Mouse (Mus musculus): ENCODE measurements around the gene Nav2.

The Nav2 gene

DNA sequence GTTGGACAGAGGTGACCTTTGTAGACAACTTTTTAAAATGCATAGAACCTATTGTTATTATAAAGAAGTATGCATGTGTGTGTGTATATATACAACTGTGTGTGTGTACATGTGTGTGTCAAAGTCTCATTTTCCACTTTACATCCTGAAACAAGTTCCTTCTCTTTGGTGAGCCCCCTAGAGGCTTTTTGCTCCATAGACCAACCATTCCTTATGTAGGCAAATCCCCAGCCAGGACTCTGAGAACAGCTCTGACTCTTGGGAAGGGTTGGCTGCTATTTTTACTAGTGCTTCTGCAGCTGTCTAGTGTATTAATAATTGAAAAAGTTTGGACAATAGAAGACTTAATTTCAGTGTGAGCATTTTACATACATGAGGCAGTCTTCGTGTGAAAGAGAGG is 464.7 kb downstream of the Nav2 start:
- no peak for DNase-seq

DNA sequence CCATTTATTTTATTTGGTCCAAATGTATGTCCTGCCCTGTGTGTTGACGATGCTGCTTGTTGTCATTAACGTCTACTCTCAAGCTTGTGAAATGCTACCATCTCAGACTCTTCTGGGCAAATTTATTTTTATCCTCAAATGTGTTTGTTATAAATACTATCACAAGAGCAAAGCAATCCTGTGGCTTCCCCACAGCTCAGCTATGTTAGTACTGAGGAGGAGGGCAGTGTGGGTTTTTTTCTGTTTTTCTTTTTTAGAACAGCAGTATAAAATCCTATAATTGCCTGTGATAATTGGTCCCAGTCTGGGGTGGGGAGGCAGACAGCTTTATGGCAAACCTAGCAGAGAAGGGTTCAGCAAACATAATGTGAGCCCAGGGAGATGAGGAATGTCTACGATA is 465.1 kb downstream of the Nav2 start:
- no peak for DNase-seq

DNA sequence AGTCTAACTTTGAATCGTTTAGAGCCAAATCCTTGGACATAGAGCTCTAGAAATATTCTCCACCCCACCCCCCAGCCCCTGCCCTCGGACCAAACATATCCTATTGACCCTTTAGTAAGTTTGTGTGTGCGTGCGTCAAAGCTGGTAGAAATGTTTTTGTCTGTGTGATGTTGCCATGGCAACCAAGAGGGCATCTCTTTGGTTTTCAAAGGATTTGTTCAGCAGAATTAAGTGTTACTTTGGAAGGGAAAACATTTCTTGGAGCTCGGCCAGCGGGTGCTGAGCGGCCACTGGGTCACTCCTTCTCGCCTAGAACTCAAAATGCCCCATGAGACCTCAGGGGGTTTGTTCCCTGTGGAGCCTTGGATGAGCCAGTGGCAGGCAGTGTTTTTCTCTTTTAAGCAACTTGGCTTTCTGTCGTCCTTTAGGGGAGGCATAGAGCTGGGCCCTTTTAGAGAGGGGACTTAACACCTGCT is 467.0 kb downstream of the Nav2 start:
- no peak for DNase-seq

DNA sequence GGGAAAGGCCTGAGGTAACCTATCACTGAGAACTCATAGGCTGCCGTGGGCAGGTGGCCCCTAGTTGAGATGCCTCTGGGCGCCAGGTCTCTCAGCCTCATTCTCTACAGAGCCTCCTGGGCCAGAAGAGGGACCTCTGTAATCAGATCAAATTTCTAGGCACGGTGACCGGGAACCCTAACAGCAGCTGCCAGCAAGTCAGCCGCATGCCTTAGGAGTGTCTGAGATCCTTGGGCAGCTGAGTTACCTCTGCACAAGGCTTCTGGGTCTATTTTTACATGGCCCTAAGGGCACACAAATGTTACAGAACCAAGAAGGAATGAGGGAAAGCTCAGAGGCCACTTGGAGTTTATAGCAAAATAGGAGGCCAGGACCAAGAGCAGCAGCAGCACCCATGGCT is 470.1 kb downstream of the Nav2 start:
- DNase-seq, result no peak

DNA sequence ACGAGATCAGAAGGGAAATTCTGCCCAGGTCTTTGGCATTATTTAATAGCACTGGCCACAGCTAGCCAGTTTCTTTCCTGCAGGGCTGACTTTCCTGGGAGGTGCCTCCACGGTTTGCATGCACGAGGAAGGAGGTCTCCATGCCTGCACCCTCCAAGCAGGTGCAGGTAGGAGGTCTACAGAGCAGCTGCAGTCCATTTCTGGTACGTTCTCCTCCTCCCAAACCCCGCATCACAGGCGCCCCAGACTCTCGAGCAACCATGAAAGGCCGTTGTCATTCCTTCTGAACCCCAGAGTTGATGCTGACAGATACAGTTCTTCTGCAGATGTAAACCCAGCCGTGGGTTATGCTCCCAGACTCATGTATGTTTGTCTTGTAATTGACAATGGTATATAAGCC is 472.4 kb downstream of the Nav2 start:
- DNase-seq, result no peak

DNA sequence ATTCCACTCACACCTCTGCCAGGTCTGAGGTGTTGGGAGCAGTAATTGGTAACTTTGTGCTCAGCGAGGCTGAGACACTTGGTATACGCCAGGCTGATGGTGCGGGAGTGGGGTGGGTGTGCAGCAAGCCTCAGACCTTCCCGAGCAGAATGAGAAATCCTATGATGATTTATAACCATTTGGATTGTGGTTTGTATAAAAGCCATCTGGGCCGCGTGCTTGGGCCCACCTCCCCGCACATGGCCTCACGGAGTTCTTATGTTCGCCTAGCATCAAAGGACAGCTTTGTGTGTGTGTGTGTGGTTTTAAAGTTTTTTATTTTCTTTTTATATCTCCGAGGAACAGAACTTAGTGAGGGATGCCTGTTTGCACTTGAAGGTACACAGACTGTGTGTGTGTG is 474.4 kb downstream of the Nav2 start:
- DNase-seq, result no peak

DNA sequence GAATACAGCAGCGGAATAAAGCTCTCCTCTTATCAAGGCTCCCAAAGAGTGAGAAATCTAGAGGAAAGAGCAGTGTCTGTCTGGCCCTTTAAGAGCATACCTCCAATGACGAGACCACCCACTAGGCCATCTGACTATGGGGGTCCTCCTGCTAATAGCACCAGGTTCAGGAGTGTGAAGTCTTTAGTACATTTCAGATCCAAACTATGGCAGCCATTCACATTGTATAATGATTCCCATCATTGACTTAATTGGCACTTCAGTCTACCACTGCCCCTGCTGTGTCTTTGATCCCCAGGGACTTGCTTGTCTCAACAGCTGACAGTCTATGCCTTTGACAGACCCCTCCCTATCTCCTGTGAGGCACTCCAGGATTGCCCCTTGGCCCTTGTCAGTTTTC is 479.6 kb downstream of the Nav2 start:
- no peak for DNase-seq

DNA sequence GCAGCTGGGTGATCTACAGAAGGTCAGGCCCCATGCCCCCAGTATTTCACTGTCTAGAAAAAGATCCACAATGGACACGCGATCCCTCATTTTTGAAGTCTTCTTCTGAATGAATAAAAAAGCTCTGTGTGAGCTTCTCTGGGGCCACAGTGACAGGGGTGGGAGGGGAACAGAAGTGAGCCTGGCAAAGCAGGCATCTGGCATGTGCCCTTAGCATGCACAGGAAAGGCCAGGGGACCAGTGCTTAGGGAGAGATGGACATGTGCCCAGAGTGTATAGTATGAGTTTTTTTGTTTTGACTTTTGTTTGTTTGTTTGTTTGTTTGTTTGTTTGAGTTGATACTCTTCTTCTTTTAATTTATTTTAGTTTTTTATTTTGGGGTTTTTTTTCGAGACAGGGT is 481.8 kb downstream of the Nav2 start:
- DNase-seq, result no peak

DNA sequence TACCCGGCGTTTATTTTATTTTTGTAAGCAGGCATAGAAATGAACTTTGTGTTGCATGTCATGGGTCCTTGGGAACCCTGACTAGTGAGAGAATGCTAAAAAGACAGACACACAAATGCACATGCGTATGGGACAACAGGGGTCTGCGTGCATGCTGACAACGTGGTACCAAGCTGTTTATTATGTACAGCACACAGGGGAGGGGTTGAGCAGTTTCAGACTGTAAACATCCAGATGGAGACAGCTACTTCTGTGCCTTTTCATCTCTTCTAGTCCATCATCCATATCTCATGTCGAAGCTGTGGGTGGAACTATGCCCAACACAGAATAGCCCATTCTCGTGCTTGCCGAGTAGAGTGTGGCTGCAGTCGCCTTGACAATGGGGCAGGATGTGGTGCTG is 482.3 kb downstream of the Nav2 start:
- DNase-seq, result no peak

DNA sequence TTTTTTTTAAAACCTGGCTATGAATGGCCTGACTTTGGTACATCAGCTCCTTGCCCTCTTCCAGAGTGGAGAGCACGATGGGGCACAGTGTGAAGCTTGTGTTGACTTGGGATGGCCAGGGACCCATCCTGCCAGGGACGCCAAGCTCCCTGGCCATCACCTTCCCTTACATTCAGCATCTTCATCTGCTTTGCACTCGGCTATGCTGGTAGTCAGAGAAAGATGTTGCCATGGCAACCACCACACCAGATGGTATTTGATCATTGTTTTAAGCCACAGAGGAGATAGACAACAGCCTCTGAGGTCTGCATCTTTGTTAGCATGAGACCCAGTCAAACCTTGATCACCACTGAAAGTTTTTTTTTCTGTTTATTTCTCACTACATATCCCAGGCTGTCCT is 483.7 kb downstream of the Nav2 start:
- no peak for DNase-seq

DNA sequence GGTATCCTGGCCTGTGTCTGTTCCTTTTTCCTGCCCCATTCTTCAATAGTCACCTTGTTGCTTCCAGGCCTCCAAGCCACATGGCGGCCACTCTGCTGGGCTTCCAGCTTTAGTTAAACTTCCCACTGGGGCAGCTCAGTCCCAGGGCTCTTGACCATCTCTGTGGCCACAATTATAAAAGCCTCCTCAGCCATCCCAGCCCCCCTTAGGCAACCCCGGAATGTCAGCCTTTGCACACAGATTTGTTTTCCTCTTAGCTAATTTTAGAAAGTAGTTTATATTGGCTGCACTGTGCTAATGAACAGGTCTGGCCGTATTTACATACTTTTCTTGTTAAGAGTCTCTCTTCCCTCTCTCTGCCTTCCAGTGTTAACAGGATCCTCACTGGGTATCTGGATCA is 484.3 kb downstream of the Nav2 start:
- DNase-seq, result no peak

DNA sequence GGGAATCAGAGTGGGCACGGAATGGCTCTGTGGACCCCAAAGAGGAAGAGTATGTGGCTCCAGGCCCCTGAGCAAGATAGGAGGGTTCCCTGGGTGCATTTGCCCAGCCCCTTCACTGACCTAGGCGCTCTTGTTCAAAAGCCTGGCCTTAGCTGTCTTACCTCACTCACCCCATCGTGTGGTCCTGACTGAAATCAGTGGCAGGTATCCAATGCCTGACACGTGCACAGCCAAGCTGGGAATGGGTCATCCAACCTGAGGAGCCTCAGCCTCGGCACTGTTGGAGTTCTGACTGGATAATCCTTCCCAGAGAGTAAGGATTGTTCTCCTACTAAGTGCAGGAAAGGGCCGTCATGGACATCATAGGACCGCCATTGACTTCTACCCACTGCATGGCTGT is 485.3 kb downstream of the Nav2 start:
- no peak for DNase-seq

DNA sequence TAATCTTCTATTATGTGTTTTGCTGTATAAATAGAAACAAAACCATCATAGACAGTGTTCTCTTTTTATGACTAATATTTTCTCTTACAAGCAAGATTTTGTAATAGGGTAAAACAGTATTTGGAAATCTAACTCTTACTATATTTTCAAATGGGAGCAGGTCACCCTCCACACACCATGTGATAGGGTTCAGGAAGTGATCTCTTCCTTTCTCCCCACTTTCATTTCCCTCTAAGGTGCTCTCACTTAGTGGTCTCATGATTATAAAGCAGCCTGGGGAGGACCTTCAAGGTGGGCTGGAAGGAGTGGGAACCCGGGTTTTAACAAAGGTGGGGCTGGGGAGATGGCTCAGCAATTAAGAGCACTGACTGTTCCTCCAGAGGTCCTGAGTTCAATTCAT is 487.7 kb downstream of the Nav2 start:
- DNase-seq, result no peak

DNA sequence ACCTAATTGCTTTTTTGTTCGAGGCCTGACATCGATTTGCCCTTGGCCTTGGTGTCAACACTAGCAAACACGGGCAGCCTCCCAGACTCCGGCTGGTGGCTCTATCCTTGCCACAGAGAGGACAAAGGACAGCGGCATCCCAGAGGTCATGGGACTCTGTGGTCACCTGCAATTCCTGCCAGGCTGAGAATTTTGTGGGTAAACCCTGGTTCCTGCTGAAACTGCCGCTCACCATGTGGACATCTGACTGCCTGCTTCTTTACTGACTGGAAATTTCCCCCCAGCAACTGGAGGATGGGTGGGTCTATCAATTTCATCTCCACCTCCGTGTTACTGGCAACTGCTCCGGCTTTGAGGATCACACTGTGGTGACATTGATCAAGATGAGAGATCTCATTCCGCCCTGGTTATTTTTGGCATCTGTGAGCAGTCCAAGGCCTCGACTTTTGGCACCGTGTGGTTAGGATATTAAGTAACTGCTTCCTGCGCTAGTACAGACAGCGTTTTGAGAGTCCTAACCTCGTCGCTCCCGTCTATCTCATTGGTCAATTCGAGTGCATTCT is 489.0 kb downstream of the Nav2 start:
- peak; percentile 95 for DNase-seq

DNA sequence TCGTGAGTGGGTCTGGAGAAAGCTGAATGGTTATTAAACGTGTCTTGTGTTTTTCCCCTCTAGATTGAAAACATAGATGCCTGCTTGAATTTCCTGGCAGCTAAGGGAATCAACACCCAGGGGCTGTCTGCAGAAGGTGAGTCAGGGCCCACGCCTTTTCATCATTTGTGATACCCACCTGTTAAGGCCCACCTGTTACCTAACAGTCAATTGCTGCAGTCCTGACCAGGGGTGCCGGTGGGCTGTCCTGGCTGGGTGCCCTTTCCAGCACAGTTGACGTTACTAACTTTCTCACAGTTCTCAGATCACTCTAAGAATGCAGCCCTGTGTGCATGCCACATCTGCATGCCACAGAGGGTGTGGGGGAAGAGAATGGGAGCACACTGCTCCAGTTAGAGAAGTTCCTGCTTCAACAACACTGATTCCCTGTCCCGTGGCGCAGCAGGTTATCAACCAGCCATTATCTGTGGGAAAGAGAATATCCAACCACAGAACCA is 489.6 kb downstream of the Nav2 start:
- no peak for DNase-seq

DNA sequence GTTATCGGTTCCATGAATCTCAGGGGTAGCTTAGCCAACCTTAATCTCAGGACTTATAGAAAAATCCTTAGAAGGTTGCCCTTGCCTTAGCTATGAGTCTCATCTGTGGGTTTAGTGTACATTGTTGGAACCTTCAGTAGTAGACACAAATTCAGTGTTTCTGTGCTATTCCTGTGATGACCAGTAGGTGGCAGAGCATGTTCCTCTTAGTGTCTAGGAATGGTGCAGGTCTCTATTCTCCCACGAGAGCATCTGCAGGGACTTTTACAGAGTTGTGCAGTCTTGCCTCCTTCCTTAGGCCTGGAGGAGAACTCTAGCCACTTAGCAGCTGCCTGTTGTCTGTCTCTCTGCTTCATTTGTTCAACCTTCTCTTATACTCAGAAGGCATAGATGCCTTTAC is 490.8 kb downstream of the Nav2 start:
- DNase-seq, result no peak

DNA sequence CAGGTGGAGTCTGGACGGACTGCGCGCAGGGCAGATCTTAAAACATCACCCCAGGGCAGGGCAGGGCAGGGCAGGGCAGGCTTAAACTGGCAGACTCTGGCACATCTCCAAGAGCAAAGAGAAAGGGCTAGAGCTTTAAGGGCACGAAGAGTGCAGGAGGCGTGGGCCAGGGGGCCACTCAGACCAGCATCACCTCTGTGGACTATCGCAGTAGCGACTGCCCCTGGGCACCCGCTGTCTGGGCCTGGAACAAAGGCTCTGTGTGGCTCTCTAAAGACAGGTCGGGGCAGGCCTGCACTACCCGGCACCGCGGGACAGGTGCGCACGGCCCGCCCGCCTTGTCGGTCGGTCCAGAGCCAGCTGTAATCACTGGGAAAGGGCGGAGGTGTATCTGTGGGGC is 491.9 kb downstream of the Nav2 start:
- peak; percentile 92 for DNase-seq

DNA sequence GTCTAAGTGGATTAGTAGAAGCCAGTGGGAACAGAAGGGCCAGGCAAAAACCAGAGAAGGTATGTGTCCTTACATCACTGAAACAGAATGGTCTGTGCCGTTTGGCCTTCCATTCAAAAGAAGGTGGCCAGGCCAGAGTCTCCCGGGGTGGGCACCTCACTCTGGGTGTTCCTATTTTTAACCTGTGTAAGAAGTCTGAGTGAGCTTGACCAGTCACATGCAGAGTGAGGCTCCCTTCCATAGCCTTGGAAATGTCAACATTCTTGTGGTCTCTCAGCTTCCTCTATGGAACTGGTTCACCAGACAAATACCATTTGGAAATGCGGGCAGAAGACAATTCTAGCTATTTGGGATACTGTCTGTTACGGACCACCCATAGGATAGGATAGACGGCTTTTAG is 494.0 kb downstream of the Nav2 start:
- no peak for DNase-seq

DNA sequence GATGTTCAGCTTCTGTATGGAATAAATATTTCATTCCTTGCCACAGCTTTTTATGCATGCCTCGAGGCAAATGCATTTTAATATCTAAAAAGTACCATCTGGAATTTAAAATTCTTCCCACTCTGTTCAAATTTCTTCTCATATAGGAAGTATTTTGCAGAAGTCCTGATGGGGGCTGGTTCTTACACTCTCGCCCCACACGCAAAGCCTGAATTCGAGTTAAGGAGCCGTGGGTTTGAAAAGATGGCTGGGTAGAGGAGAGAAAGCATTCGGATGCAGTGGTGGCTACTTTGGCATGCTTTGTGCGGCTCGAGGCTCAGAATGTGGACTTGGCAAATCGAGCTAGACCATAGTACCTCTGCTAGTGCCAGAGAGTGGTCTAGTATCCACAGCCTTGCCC is 499.2 kb downstream of the Nav2 start:
- DNase-seq, result no peak

DNA sequence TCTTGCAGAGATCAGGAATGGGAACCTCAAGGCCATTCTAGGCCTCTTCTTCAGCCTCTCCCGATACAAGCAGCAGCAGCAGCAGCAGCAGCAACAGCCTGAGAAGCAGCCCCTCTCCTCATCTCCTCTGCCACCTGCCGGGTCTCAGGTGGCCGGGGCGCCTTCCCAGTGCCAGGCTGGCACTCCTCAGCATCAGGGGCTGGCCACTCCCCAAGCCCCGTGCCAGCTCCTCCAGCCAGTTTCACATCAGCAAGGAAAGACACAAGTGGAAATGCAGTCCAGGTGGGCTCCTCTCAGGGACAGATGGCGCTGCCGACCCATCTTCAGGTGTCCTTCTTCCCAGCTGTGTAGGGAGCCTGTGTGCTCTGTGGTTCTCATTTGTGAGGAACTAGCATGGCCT is 500.1 kb downstream of the Nav2 start:
- DNase-seq, result no peak

DNA sequence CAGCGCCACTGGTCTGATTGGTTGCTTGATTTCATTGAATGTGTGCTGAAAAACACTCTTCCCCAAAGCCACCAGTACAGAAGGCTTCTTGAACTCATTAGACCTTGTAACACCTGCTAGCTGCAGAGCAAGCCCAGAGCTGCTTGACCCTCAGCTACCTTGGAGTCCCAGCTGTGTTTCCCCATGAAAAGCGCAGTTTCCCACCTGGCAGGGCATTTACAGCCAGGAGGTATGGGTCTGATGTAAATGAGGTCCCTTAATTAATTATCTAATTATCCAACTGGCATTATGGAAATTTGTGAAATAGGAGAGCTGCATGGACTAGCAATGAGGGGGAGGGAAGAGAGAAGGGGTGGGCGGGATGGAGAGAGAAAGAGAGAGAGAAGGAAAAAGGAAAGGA is 500.7 kb downstream of the Nav2 start:
- DNase-seq, result no peak

DNA sequence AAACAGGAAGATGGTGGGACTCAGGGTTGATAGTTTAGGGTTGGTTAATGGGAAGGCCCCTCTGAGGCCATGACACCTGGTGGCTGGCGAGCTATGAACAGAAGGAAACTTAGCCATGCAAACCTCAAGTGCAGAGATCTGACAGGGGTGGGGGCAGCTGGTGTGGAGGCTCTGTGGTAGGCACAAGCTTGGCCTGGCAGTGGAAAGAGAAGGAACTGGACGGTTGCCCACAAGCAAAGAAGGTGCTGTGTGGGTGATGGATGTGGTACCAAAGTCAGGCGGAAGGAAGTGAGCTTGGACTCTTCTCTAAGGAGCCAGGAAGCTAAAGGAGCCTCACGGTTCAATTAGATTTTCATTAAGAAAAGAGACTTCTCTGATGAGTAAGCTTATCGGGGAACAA is 501.7 kb downstream of the Nav2 start:
- DNase-seq, result no peak

DNA sequence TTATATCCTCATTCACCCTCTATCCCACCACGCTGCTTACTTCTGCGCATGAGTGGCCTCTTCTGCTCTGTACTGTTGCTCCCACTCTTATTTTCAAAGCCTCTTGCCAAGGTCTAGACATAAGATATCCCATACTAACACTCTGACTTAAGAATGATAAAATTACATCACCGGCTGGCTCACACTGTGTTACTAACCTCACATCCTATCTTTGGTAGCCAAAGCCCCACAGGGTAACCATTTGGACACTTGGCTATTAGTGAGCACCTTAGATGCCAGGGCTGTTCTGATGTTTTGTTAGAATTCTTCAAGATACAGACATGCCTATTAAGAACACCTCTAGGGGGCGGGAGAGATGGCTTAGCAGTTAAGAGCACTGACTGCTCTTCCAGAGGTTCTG is 502.4 kb downstream of the Nav2 start:
- DNase-seq, result no peak

DNA sequence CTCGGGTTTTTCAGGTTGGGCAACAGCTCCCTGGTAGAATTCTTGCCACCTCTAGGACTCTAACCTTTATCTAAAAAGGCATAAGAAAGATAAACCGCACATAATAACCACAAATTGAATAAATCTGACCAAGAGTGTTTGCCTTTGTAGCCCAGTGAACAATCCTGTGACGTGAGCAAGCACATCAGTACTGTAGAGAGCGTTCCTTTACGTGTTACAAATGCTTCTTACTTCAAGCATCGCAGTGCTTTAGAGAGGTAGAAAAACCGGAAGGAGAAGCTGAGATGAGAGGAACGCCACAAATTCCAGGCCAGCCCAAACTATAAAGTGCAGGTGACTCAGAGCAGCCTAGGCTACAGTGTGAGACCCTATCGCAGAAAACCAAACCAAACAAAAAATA is 503.3 kb downstream of the Nav2 start:
- no peak for DNase-seq

DNA sequence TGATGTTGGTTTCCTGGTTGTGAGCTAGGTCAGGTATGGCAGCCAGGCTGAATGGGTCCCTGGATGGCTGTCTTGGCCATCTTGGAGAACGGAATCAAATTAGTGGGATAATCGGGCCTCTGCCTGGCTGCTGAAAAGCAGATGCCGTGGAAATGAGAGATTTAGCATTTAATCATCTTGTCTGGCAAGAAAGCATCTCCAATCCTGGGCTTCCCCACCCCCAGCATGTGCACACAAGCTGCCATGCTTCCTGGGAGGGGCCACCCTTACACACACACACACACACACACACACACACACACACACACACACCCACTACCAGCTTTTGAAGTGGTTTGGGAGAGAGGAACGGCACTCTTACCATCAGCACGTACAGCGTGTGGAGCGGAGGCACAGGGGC is 506.6 kb downstream of the Nav2 start:
- no peak for DNase-seq

DNA sequence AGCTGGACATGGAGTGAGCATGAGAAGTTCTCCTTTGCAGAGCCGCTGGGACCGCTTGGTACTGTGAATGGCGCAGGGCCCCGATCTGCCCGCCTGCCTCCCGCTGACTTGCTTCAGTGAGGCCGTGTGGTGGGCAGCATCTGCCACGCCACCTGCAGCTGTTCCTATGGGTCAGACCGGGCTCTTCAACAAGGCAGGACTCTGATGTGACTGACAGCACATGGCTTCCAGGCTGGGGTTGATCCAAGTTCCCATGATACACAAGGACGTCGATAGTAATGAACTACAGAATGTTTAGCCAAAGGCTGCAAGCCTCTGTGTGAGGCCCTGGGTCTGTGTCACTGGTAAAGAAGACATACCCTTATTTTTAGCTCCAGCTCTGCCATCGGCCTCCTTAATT is 507.2 kb downstream of the Nav2 start:
- no peak for DNase-seq

All from heart, adult 11 months (tissue).